Mouse (Mus musculus): Measurements from ENCODE around the gene Gpbp1l1.

The Gpbp1l1 gene

DNA sequence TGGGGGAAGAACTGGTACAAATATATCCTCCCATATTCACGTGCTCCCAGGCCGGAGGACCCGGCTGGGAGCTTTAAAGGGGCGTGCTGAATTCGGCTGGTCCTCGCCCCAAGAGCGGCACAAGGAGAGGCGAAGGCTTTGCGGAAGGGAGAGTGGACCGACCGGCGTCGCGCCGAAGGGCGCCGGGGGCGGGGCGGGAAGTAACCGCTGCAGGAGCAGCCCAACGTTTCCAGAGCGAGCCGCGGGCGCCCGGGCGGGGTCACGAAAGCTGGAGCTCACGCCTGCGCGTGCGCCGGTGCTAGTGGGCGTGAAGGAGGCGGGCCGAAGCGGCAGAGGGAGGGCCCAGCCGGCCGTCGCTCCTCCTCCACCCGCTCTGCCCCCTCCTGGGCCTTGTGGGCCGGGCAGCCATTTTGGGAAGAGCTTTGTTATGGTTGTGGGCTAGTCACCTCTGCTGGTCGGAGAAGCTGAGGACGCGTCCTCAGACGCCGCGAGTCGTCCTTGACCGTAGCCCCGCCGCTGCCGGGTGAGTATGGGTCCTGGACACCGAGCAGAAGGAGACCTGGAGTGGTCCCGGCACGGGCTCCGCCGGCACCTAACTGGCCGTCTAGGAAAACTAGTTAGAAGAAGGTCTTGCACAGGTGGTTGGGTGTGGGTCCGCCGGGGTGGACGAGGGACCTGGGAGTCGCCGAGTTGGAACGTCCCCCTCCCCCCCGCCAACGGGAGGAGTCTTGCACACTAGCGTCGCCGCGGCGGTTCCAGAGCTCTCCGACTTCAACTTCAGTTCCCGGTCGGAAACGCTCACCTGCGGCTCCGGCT, at the start of gene Gpbp1l1:
Gpbp1l1 (plus strand) TSS at position 353 of the 816 bp plus-strand sequence.
- peak; percentile 98 for DNase-seq

DNA sequence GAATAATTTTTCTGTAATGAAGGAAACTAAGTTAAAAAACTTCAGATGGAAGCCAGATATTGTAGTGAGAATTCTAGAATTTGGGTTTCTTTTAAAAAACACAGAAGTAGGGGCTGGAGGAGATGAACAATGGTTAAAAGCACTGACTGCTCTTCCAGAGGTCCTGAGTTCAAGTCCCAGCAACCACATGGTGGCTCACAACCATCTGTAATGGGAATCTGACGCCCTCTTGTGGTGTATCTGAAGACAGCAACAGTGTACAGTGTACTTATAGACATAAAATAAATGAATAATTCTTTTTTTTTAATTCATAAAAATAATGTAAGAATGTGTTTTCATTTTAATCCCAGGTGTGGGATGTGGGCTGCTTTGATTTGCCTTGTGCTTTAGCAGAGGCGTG, 26.3 kb upstream of the Gpbp1l1 start:
- DNase-seq: no peak

DNA sequence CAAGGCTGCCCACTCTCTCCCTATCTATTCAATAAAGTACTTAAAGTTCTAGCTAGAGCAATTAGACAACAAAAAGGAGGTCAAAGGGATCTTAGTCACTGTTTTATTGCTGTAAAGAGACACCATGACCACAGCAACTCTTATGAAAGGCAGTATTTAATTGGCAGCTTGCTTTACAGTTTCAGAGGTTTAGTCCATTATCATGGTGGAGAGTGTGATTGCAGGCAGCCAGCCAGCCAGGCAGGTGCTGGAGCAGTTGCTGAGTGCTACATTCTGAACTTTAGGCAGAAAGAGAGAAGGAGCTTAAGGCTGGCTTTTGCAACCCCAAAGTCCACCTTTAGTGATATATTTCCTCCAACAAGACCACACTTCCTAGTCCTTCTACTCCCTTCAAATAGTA, 21.1 kb upstream of the Gpbp1l1 start:
- no peak for DNase-seq

DNA sequence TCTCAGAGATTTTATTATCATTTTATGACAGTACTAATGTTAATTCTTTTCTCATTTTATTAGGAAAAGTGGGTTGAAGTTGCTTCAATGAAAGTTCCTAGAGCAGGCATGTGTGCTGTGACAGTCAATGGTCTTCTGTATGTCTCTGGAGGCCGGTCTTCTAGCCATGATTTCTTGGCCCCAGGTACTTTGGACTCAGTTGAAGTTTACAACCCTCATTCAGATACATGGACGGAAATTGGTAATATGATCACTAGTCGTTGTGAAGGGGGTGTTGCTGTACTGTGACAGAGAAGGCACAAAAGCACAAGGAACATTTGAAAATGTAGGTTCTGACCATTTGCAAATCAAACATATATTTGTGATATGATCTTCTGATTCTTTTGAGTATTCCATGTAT, 19.7 kb upstream of the Gpbp1l1 start:
- DNase-seq: no peak

DNA sequence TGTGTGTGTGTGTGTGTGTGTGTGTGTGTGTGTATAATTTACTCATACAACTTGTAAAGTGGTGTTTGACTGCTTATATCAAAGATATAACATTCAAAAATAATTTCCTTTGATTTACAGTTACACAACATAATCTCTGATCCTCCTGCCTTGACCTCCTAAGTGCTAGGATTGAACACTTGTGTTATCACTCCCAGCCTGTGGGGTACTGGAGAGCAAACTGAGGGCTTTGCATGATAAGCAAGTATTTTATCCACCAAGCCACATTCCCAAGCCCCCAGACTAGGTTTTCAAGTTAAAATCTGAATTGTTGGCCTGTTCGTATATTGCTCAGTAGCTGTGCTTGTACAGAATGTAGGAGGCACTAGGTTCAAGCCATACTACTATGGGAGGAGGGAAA, 7.0 kb upstream of the Gpbp1l1 start:
- no peak for DNase-seq

DNA sequence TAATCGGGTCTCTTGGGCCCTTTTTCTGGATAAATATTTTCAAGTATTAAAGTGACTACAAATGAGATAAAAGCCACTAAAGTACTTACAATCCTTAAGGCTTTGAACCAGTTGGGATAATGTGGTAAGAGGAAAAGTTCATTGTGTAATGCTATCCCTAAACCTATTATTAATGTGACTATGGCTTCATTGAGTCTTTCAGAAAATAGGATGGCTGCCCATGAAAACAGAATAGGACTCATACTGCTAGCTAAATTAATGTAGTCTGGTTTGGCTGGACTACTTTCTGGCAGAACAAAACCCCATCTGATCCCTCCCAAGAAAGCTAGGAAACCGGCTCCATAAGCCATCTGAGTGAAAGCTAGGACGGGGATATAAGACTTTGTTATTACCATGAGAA, 4.4 kb upstream of the Gpbp1l1 start:
- no peak for DNase-seq

DNA sequence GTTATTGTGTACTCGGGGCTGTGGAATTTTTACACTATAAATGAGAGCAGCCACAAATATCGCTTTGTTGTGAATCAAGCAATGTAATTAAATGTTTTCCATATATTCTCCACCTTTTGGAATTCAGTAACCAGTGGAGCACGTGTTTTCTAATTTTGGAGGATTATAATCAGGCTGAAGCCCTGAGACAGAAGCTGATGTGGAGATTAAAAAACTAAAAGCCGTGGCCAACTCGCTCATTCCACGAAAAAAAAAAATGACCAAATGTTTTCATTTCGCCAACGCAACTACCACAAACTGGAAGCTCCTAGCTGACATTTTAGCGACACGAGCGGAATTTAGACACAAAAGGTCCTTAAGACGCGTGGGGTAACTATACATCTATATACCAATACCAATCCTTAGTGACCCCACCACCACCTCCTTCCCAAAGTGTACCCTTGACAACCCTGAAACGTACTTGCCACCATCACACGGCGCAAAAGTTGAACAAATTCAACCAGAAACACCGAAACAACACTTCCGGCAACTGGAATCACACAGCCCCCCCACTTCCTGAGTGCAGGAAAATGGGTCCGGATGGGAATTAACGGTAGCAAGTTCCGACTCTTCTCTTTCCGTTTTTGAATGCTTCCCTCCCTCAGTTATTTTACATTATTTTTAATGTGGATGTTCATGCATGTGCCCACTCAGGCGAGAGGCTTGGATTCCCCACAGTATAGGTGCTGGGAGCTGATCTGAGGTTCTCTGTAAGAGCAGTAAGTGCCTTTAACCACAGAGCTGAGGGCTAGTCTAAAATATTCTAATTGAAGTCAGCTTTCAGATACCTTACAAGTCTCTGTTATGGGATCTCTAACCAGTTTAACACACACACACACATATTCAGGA, 1.8 kb upstream of the Gpbp1l1 start, which contains the start of gene Tmem69:
Tmem69 (minus strand) TSS at position 524 of the 888 bp plus-strand sequence.
- peak; percentile 77 for DNase-seq

DNA sequence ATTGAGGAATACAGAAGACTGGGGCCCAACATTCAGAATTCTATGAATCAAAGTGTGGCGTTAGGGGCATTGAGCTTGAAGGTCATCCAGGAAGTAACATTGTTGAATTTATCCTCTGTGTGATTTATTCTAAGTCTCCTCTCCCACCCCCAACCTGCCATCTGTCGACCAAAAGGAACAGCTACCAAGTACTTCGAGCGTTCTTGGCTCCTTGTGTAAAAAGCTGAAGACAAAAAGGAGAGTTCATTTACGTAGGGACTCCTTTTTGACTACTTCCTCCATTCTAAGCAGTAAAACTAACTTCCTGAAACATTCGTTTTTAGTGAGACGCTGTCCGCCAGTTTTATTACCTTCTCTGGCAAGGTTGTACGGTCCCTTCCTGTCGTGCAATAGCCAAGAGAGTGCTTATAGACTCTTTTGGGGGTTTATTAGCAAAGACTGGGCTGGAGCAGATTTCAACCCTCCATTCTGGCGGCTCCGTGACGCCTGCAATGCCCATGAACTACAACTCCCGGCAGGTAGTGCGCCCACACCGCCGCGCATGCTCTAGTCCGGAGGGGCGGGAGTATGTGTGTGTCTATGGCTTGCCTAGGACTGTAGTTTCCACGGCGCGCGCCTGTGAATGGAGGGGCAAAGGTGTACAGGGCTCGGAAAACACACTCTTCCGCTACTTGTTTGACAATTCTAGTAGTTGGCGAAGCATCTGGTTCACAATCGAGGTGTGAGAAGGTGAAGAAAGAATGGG, 725 bp upstream of the Gpbp1l1 start:
- peak; percentile 95 for DNase-seq

DNA sequence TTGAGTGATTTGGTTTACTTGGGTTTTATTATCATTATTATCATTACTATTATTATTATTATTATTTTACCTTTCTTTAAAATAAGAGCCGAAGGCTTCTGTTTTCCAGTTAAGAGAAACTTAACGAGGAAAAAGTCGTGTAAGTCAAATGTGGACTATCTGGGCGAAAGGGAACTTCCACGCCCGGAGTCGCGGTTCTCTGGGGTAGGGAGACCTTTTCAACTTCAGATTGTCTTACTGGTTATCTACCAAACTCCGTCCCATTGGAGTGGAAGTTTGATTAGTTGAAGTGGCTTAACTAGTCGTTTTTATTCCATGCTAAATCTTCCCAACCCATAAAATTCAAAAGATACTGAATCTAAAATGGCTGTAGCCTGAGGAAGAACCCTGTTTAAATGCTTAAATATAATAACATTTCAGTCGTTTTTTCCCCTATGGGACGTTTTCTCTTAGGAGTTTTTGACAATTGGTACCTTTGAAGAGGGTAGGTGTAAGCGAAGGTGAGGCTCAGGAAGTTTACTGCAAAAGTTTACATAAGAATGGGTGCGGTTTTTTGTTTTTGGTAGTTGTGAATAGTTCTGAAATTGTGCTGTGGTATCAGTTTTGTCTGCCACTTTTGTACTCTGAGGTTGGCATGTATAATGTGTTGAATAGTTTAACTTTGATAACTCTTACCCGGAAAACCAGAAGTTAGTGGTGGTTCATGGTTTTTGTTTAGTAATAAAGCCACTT, 859 bp downstream of the Gpbp1l1 start:
- DNase-seq: no peak

DNA sequence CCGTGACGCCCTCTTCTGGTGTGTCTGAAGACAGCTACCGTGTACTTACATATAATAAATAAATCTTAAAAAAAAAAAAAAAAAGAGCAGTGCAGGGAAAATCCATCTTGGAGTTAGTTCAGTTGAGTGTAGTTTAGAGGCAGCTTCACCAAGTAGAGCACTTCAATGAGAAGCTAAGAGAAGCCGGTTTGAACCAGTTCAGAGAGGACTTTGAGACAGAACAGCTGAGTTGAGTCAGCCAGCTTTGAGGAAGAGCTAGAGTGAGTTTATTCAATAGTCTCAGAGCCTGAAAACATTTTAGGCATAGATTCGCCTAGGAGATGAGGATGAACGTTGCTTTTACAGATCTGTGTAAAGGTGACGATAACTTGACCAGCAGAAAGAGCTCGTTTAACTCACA, 38.3 kb downstream of the Gpbp1l1 start:
- no peak for DNase-seq

DNA sequence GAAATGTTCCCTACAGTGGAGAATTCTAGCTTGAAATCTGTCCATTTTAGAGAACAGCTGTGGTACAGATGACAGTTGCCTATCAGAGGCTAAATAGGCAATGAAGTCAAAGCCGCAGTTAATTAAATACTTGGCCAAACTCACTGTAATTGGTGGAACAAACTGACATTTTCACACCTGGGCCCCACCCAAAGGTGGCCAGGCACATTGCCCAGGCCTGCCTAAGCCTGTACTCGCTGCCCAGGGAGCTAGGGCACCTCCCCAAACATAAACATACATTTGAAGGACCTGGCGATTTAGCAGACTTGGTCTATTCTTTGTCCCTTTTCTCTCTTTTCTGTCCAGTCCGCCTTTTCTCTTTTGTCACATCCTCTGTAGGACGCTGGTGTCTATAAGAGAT, 38.9 kb downstream of the Gpbp1l1 start, which contains the start of gene Ccdc17:
Ccdc17 (plus strand) TSS at position 276 of the 400 bp plus-strand sequence.
- DNase-seq: peak; percentile 19

DNA sequence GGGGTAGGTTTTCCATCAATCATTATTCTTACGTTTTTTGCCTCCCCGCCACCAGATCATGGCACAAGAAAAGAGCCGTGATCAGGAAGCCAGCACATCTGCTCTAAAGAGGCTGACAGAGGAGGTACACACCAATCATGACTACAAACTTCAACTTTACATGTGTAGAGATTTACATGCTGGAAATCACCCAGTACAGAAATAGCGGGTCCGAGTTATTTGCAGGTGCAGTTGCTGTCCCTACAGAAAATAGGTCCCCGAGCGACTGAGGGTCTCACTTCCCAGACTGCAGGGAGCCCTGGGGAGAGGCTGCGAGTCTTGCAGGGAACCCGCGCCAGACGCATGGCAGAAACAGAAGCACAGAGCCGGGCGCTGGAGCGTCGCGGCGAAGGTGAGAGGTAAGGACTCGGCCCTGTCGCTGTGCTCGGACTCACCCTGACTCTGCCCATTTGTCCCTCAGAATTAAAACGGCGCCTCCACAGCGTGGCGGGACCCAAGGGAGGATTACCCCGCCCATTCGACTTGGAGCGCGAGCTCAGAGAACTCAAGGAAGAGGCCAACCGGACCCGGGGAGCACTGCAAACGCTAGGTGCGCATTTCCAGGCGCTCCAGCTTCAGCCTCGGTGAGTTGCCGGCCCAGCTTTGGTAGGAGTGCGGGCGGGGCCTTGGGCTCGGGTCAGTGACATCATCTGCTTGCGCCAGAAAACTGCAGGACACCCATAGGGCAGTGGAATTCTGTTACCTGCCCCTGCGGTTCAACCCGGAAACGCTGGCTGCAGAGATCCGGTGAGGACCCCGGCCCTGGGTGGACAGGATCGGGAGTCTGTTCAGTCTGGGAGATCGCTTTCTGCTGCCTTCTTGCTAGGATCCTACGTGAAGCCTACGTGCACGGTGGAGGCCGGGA, 39.8 kb downstream of the Gpbp1l1 start:
- DNase-seq: peak; percentile 94

DNA sequence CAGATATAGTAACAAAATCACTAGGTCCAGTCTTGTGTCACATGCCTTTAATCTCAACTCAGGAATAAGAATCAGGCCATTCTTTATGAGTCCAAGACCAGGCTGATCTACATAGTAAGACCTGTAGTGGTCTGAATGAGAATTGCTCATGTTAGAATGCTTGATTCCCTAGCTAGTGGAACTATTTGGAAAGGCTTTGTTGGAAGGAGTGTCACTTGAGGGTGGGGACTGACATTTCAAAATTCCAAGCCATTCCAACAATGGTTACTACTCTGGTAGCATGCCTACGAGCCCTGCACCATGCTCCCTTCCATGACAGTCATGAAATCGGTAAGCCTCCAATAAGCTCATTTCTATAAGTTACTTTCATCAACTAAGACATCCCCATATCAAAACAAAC, 55.2 kb downstream of the Gpbp1l1 start:
- no peak for DNase-seq

DNA sequence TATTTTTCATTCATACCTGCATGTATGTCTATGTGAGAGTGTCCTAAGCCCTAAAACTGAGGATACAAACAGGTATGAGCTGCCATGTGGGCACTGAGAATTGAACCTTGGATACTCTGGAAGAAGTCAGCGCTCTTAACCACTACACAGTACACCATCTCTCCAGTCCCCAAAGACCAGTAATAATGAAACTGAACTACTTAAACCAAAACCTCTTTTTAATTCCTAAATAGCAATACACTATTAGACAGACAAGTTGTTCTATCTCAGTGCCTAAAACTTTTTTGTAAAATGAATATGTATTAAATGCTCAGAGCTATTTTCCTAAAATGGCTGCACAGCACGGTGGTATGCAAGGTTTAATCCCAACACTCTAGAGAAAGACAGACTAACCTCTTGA, 57.8 kb downstream of the Gpbp1l1 start:
- no peak for DNase-seq

DNA sequence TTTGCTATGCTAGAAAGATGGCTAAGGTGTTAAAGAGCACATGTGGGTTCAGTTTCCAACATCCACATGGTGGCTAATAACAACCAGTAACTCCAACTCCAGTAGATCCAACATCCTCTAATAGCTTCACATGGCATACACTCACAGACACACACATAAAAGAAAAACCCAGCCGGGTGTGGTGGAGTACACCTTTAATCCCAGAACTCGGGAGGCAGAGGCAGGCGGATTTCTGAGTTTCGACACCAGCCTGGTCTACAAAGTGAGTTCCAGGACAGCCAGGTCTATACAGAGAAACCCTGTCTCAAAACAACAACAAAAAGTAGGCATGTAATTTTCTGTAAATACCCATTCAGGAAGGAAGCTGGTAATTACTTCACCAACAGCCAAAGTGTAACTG, 67.4 kb downstream of the Gpbp1l1 start:
- DNase-seq: no peak

DNA sequence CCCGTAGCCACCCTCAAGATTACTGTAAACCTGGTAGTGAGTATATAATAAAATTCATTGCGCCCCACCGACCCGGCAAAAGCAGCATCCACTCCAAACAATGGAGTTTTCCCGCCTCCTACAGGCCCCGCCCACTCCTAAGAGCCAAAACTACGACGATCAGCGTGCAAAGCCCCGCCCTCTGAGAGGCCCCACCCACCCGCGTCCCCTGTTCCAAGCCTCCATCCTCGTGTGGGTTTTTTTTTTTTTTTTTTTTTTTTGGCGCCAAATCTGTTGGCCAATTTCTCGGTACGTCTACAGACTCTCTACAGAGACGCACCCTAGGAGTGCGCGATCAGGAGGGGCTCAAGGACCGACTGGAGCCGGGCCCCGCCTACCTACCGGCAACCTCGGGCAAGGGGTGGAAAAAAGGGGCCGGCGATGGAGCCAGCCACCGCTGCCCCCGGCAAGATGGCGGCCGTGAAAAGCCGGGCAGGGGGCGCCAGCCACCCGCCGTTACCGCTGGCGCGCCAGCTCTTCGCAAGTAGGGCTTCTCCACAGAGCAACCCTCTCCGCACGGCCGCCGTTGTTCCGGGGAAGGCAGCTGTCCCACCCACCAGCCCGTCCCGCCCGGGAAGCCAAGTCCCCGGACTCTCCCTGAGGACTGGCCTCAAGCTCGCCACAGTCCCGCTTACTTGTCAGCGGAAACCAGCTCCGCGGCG, 69.3 kb downstream of the Gpbp1l1 start:
- DNase-seq: peak; percentile 72

DNA sequence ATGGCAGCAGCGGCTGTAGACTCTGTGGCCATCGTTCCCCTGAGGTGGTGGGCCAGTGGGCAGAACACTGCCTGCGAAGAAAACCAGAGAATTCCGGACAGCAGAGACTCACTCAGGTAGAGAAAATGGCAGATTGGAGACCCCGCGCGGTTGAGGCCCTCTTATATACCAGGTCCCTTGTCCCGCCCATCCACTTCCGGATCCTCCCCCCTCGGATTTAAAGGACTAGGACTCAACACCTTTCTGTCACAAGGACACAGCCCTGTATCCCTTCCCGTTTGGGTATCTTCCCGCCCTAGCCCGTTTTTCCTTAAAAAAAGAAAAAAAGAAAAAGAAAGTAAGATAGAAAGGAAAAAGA, 69.9 kb downstream of the Gpbp1l1 start:
- DNase-seq: peak; percentile 90

DNA sequence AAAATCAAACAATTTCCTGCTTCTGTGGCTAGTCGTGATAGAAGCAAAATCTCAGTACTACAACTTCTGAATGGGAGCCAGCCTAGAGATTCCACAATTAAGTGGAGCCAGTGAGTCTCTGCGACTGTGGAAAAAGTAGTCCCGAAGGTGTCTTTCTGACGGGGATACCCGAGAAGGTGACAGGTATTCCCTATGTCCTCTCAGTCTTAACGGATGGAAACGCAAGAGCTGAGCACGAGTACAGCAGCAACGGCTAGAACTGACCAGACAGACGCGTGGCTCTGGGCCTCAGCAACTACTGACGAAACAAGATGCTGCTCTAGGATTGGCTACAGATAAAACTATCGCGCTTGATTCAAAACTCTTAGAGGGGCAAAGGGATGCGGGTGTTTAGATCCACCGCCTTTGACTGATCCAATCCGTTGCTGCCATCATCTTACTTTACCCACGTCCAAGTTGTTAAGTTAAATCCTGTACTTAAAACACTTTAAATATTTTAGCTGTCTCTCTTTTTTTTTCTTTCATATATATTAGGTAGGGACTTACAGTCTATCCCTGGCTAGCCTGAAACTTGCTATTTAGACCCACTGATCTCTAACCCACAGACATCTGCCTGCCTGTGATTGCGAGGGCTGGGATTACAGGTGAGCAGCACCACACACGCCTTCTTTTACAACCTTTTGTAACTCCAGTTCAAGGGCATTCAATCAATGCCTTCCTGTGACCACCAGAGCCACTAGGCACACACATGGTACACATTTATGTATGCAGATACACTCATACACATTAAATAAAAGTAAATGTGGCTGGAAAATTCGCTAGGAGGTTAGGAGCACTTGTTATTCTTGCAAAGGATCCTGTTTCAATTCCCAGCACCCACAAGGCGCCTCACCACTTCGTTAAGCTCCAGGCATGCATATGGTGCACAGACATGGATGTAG, 70.5 kb downstream of the Gpbp1l1 start, which contains the start of gene Nasp:
Nasp (minus strand) TSS at position 220 of the 941 bp plus-strand sequence.
- DNase-seq: peak; percentile 86

DNA sequence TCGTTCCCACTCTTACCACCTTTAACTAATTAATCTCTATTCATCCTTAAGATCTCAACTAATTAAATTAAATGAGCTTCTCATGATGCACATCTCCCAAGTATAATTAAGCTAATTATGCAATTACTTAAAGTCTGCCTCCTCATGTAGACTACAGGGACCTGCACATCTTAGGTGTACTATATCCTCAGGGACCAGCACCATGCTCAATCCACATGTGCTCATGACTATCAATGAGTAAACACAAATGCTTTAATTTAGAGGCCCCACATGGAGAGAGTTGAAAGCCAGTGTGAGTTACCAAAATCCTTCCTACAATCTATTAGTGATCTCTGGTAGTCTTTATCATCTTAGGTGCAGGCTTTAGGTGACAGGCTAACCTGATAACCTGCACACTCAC, 77.7 kb downstream of the Gpbp1l1 start:
- DNase-seq: no peak
